Mouse (Mus musculus) erythroblast, embryonic 14.5 days (primary cell): ENCODE measurements around the gene Cobll1.

ENCODE experiments used
- GATA1 ChIP-seq: IDR thresholded peaks from 2 replicates; pipeline ENCODE4 v1.6.1; 2012; ENCODE audit warnings: low read length, inconsistent platforms, mixed read lengths
- TAL1 ChIP-seq: IDR thresholded peaks from 3 replicates; pipeline ENCODE4 v1.6.1; 2012; ENCODE audit warnings: low read length, inconsistent platforms, mixed read lengths

DNA sequence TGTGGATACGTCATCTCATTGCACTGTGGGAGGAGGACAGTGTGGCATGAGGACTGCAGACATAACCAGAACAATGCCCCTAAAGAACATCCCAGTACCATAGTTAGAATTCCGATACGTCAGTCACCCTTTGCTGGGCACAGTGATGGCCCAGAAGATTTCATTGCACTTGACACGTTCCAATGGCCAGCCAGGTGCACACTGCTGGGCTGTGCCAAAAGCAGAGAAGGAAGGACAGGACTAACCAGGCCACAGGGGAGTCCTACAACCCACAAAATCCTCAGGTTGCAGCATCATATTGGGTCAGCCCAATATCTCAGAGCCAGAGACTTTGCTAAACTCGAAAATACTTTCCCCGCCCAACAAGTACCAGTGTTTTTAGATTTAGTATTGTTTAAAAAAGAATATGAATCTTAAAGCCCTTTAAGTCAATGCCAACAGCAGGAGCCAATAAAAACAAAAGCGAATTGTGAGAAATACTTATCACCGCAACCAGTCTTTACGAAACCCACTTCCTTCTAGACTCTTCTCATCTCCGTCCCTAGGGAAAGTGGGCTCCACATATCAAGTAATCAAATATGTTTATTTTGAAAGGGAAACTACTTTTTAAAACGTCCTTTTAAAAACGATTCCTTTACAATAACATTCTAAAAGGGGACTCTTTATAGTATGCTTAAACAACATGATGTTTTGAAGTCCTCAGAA, 46.0 kb downstream of the Cobll1 start:
- TF ChIP-seq GATA1 (no peak), TAL1 (no peak)
